Mouse (Mus musculus): ENCODE measurements around the gene Ube2m. TPM values are rescaled to one million over a fixed set of nuclear protein-coding genes. Genes with fewer than 3 reads are reported as not detected.

Gene Ube2m
- polyA plus RNA-seq, 1 experiment from 2014 or later: 180 TPM

DNA sequence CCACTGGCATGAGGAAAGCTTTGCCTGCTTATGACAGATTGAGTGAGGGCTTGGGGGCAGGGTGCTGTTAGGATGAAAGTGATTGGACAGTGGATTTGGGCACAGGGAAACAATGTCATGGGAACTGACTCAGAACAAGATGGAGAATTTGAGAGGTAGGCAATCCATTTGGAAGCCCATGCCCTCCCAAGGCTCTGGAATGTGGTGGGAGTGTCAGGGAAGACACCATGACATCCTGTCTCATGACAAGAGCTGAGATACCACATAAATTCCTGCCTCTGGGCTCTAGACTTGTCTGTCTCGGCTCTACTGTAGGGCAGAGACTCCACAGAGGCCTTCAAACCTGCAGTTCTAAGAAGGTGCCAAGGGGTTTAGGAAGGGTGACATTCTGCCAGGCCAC lies 3.2 kb upstream of the Ube2m start:
- Histone ChIP-seq H3K27ac (replicated peaks in 1 of 2; ENCODE audit: control insufficient read depth in 1 of 2, insufficient read depth in 1 of 2, low read depth in 2 of 2, low read length in 2 of 2) (no peak overlapping the region), H3K4me1 (ENCODE audit: control insufficient read depth in 2 of 2, insufficient read depth in 2 of 2, low read length in 2 of 2) (peaks cover 10 to 26% of the 10 kb centered on the region in 2 experiments), H3K4me2 (ENCODE audit: low read length) (no peak overlapping the region), H3K9me3 (ENCODE audit: control insufficient read depth, low read length) (0 out of 2 replicates have a peak, but pooled peaks cover 2% of the 10 kb centered on the region), H3K27me3 (ENCODE audit: control insufficient read depth, insufficient read depth, low read length) (peaks cover 34% of the 10 kb centered on the region), H3K4me3 (ENCODE audit: control insufficient read depth in 1 of 2, insufficient read depth in 1 of 2, low read depth in 1 of 2, low read length in 2 of 2) (no peak overlapping the region), H3K36me3 (ENCODE audit: control insufficient read depth, insufficient read depth, low read length) (peaks cover 2% of the 10 kb centered on the region), H3K9ac (ENCODE audit: low read length) (no peak overlapping the region)
- ATAC-seq (ENCODE audit: insufficient number of reproducible peaks, insufficient read depth, low FRiP score, low read depth): no peak
- WGBS: 33% methylated on average over 1 of the region's 1 CpGs

DNA sequence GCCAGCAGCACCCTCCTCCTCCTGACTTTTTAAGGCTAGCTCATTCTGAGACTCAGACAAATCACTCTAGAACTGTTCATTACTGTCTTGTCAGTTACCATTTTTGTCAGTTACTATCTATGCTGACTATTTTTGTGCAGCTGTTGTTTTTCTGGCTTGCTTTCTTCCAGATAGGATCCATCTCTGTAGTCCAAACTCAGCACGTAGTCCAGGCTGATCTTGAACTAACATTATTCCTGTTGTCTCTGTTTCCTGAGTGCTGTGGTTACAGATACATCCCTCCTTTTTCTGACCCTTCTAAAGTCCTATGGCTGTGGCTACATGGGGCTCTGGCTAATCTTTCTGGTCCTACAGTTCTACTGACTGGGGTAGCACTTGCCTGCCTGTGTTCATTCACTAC lies 1.1 kb upstream of the Ube2m start:
- 69% methylated on average over 1 of the region's 1 CpGs for WGBS
- Histone ChIP-seq H3K27ac (replicated peaks in 1 of 2; ENCODE audit: control insufficient read depth in 1 of 2, insufficient read depth in 1 of 2, low read depth in 2 of 2, low read length in 2 of 2) (peak overlapping the region; percentile 98 to 100), H3K9me3 (ENCODE audit: control insufficient read depth, low read length) (0 out of 2 replicates have a peak, but pooled peaks cover 2% of the 10 kb centered on the region), H3K27me3 (ENCODE audit: control insufficient read depth, insufficient read depth, low read length) (peaks cover 20% of the 10 kb centered on the region), H3K9ac (ENCODE audit: low read length) (peak overlapping the region; percentile 97), H3K4me1 (ENCODE audit: control insufficient read depth in 2 of 2, insufficient read depth in 2 of 2, low read length in 2 of 2) (peaks cover 10 to 34% of the 10 kb centered on the region in 2 experiments), H3K36me3 (ENCODE audit: control insufficient read depth, insufficient read depth, low read length) (peaks cover 16% of the 10 kb centered on the region), H3K4me3 (ENCODE audit: control insufficient read depth in 1 of 2, insufficient read depth in 1 of 2, low read depth in 1 of 2, low read length in 2 of 2) (peak overlapping the region; percentile 85 to 92), H3K4me2 (ENCODE audit: low read length) (peak overlapping the region; percentile 83)
- ATAC-seq (ENCODE audit: insufficient number of reproducible peaks, insufficient read depth, low FRiP score, low read depth): no peak

DNA sequence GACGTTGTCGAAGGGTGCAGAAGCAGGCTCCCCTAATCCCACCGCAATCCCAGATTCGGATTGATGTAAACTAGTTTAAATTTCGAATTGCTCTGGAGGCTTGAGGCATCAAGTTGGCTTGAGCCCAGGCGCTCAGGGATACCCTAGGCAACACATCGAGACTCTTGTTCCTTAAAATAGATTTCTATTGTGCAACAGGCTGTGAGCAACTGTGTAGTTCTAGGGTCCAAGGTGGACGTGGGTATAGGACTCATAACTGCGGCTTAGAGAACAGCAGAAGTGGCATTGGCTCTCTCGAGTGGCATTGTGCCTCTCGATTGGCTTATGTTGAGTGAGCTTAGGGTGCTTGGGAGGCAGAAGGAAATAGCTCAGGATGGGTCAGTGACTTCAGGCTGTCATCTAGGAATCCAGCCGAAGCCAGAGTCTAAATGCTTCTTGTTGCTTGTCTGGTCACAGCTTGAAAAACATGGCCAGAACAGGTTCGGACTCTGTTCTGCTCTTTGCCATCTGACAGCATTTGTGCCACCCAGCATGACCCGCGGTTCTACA lies 620 bp upstream of the Ube2m start:
- 13% methylated on average over 15 of the region's 15 CpGs for WGBS
- Histone ChIP-seq H3K4me3 (ENCODE audit: control insufficient read depth in 1 of 2, insufficient read depth in 1 of 2, low read depth in 1 of 2, low read length in 2 of 2) (peak overlapping the region; percentile 85 to 92), H3K4me2 (ENCODE audit: low read length) (peak overlapping the region; percentile 83)

DNA sequence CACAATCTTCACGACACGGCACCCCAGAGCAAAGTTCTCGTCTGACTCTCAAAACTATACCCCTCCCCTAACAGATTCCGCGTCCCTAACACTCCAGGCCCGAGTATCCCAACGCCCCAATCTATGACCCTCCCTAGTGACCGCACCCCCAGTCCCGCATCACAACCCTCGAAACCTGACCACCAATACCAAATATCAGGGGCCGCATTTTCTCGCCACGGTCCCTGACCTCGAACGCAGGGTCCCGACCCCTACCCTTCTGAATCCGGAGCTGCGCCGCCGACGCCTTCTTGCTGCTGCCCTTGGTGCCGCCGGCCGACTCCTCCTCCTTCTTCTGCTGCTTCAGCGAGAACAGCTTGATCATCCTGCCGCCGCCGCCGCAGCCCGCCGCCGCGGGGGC lies 709 bp downstream of the Ube2m start:
- H3K27me3 ChIP-seq (ENCODE audit: control insufficient read depth, insufficient read depth, low read length): peaks cover 2% of the 10 kb centered on the region; the same call in 1 of the 2 replicates
- under 1% methylated on average over 27 of the region's 33 CpGs for WGBS
- H3K4me1 ChIP-seq (ENCODE audit: control insufficient read depth in 2 of 2, insufficient read depth in 2 of 2, low read length in 2 of 2): peaks cover 11 to 35% of the 10 kb centered on the region in 2 experiments
- H3K9ac ChIP-seq (ENCODE audit: low read length): peak overlapping the region; percentile 97
- H3K4me3 ChIP-seq (ENCODE audit: control insufficient read depth in 1 of 2, insufficient read depth in 1 of 2, low read depth in 1 of 2, low read length in 2 of 2): peak overlapping the region; percentile 85 to 92
- ATAC-seq (ENCODE audit: insufficient number of reproducible peaks, insufficient read depth, low FRiP score, low read depth): no peak; the same call in 1 of the 2 replicates
- H3K27ac ChIP-seq (replicated peaks in 1 of 2; ENCODE audit: control insufficient read depth in 1 of 2, insufficient read depth in 1 of 2, low read depth in 2 of 2, low read length in 2 of 2): peak overlapping the region; percentile 83 to 98
- H3K9me3 ChIP-seq (ENCODE audit: control insufficient read depth, low read length): no peaks in the 10 kb centered on the region
- peak overlapping the region; percentile 83 for H3K4me2 ChIP-seq (ENCODE audit: low read length)
- H3K36me3 ChIP-seq (ENCODE audit: control insufficient read depth, insufficient read depth, low read length): peaks cover 30% of the 10 kb centered on the region

More for the DNA sequence above, 620 bp upstream of the Ube2m start:
- Histone ChIP-seq H3K9me3 (ENCODE audit: control insufficient read depth, low read length) (0 out of 2 replicates have a peak, but pooled peaks cover 2% of the 10 kb centered on the region), H3K27ac (replicated peaks in 1 of 2; ENCODE audit: control insufficient read depth in 1 of 2, insufficient read depth in 1 of 2, low read depth in 2 of 2, low read length in 2 of 2) (peak overlapping the region; percentile 98 to 100), H3K9ac (ENCODE audit: low read length) (peak overlapping the region; percentile 97), H3K4me1 (ENCODE audit: control insufficient read depth in 2 of 2, insufficient read depth in 2 of 2, low read length in 2 of 2) (peaks cover 10 to 34% of the 10 kb centered on the region in 2 experiments), H3K27me3 (ENCODE audit: control insufficient read depth, insufficient read depth, low read length) (peaks cover 16% of the 10 kb centered on the region), H3K36me3 (ENCODE audit: control insufficient read depth, insufficient read depth, low read length) (peaks cover 17% of the 10 kb centered on the region)
- ATAC-seq (ENCODE audit: insufficient number of reproducible peaks, insufficient read depth, low FRiP score, low read depth): no peak

DNA sequence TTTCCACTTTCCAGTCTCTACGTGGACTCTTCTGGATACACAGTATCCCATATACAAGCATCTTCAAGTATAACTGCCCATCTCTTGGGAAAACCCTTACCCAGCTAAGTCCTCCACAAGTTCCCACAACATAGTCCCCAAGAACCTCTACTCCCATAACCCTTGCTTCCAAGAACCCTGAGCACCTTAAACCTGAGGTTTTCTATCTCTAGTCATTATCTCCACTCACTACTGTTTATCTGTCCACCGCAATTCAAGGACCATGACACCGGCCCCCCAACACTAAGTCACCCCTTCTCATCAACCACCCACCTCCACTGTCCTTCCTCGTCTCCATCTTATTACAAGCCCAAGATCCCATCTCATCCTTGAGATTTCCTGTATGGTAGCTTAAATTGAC lies 1.3 kb downstream of the Ube2m start:
- H3K4me3 ChIP-seq (ENCODE audit: control insufficient read depth in 1 of 2, insufficient read depth in 1 of 2, low read depth in 1 of 2, low read length in 2 of 2): peak overlapping the region; percentile 85 to 92
- H3K27ac ChIP-seq (replicated peaks in 1 of 2; ENCODE audit: control insufficient read depth in 1 of 2, insufficient read depth in 1 of 2, low read depth in 2 of 2, low read length in 2 of 2): peak overlapping the region; percentile 83 to 98
- H3K36me3 ChIP-seq (ENCODE audit: control insufficient read depth, insufficient read depth, low read length): peaks cover 35% of the 10 kb centered on the region
- ATAC-seq (ENCODE audit: insufficient number of reproducible peaks, insufficient read depth, low FRiP score, low read depth): no peak
- H3K27me3 ChIP-seq (ENCODE audit: control insufficient read depth, insufficient read depth, low read length): no peaks in the 10 kb centered on the region
- H3K4me1 ChIP-seq (ENCODE audit: control insufficient read depth in 2 of 2, insufficient read depth in 2 of 2, low read length in 2 of 2): peaks cover 11 to 35% of the 10 kb centered on the region in 2 experiments
- WGBS: 30% methylated on average over 4 of the region's 4 CpGs
- no peaks in the 10 kb centered on the region for H3K9me3 ChIP-seq (ENCODE audit: control insufficient read depth, low read length)
- peak overlapping the region; percentile 83 for H3K4me2 ChIP-seq (ENCODE audit: low read length)
- H3K9ac ChIP-seq (ENCODE audit: low read length): peak overlapping the region; percentile 97

DNA sequence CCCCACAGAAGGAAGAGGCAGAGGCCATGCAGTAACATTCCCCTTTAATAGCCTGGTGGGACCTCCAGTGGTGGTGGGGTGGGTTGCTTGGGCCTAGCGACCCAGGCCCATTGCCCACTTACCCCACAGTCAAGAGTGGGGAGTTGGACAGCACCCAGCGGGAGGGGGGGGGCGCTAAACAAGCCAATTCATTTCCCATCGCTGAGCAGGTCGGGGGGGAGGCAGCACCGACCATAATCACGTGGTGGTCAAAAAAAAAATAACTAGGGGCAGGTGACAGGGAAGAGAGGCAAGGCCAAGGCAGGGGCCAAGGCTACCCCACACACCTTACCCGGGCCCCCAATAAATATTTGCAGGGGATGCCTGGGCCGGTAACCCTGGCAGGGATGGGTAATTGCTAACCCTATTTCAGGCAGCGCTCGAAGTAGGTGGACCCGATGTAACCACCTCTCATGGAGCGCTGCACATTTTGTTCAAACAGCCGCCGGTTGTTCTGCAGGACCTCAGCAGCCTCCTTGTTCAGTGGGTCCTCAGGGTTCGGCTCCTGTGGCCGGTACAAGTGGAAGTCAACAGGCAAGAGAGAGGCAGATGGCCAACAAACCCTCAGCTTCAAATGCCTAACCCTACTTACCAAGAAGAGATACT lies 2.7 kb downstream of the Ube2m start:
- peaks cover 50% of the 10 kb centered on the region for H3K36me3 ChIP-seq (ENCODE audit: control insufficient read depth, insufficient read depth, low read length)
- peaks cover 11 to 35% of the 10 kb centered on the region in 2 experiments for H3K4me1 ChIP-seq (ENCODE audit: control insufficient read depth in 2 of 2, insufficient read depth in 2 of 2, low read length in 2 of 2)
- H3K4me2 ChIP-seq (ENCODE audit: low read length): peak overlapping the region; percentile 95; the same call in 1 of the 2 replicates
- H3K9me3 ChIP-seq (ENCODE audit: control insufficient read depth, low read length): no peaks in the 10 kb centered on the region
- no peak overlapping the region for H3K4me3 ChIP-seq (ENCODE audit: control insufficient read depth in 1 of 2, insufficient read depth in 1 of 2, low read depth in 1 of 2, low read length in 2 of 2)
- peak overlapping the region in 1 of 2 experiments; percentile 91; a peak in 2 of 4 replicates for H3K27ac ChIP-seq (replicated peaks in 1 of 2; ENCODE audit: control insufficient read depth in 1 of 2, insufficient read depth in 1 of 2, low read depth in 2 of 2, low read length in 2 of 2)
- 88% methylated on average over 17 of the region's 17 CpGs for WGBS
- H3K27me3 ChIP-seq (ENCODE audit: control insufficient read depth, insufficient read depth, low read length): no peaks in the 10 kb centered on the region
- H3K9ac ChIP-seq (ENCODE audit: low read length): peak overlapping the region; percentile 92; the same call in 1 of the 2 replicates
- ATAC-seq (ENCODE audit: insufficient number of reproducible peaks, insufficient read depth, low FRiP score, low read depth): no peak

DNA sequence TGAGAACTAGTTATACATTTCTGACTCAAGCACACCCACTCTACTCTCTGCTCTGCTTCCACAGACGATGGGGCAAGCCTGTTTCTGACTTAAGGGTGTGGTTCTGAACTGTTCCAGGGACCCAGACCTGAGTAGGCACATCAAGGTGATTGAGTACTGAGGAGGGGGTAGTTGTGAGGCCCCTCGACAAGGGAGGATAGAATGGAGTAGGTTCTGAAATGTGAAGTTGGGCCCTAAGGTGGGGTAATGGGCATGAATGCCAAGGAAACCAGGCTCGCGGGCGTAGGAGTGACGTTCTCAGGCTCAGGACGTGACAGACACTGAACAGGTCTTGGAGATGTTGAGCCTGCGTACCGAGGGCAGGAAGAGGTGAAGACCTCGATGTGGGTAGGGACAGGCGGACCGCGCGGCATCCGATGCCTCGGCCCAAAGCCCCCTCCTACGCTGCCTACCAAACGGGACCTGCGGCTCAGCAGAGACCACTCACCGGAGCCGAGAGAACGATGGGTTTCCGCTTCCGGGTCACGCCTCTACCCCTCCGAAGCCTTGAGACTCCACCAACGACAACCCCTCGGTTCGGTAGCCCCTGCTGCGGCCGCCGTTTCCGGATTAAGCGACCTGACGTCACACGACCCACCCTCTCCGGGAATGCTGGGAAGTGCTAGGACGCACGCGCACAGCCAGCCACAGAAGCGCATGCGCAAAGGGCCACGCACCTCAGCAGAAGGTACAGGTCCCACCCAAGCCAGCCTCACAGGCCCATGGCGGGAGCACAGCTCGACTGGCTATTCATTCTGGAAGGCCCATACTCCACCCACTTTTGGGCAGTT lies 3.7 kb downstream of the Ube2m start, which contains the start of gene Chmp2a:
Gene Chmp2a (minus strand): TSS at position 660 of the 830 bp plus-strand sequence.
- Histone ChIP-seq H3K4me2 (ENCODE audit: low read length) (peak within 1 kb of the TSS; percentile 95), H3K4me3 (ENCODE audit: control insufficient read depth in 1 of 2, insufficient read depth in 1 of 2, low read depth in 1 of 2, low read length in 2 of 2) (peak within 1 kb of the TSS; percentile 56 to 69), H3K4me1 (ENCODE audit: control insufficient read depth in 2 of 2, insufficient read depth in 2 of 2, low read length in 2 of 2) (peaks cover 11 to 33% of the 10 kb centered on the region in 2 experiments), H3K9me3 (ENCODE audit: control insufficient read depth, low read length) (no peaks in the 10 kb centered on the region), H3K36me3 (ENCODE audit: control insufficient read depth, insufficient read depth, low read length) (peaks cover 60% of the 10 kb centered on the region), H3K9ac (ENCODE audit: low read length) (peak within 1 kb of the TSS; percentile 92), H3K27me3 (ENCODE audit: control insufficient read depth, insufficient read depth, low read length) (no peaks in the 10 kb centered on the region), H3K27ac (replicated peaks in 1 of 2; ENCODE audit: control insufficient read depth in 1 of 2, insufficient read depth in 1 of 2, low read depth in 2 of 2, low read length in 2 of 2) (peak within 1 kb of the TSS; percentile 78 to 91)
- ATAC-seq (ENCODE audit: insufficient number of reproducible peaks, insufficient read depth, low FRiP score, low read depth): peak; percentile 74
- WGBS: 1% methylated on average over 42 of the region's 45 CpGs
